Mouse (Mus musculus) layer of hippocampus, postnatal 25 days (tissue): ENCODE results near the gene Clec18a. TPM values are rescaled to one million over a fixed set of nuclear protein-coding genes. Genes with fewer than 3 reads are reported as not detected.

Experiments used
- microRNA-seq, 2 experiments: library from miRNA; unstranded; fragments of <30 nt; microRNA quantifications; one replicate each; pipeline ENCODE4 v1.2.0; 2021
- total RNA-seq, 2 experiments: library from RNA; stranded (reverse); gene quantifications; 2 replicates each; pipeline ENCODE4 v1.2.3; 2021

Gene Clec18a
- total RNA-seq, 2 experiments from 2014 or later = 1.5 to 1.8 TPM

Small RNA genes lying within 50 kb of the gene (microRNA-seq; reads per million reads assigned to microRNA genes)
- gene Gm24103 = 0 reads per million in 2 experiments
- 1.1 to 3.0 reads per million in 2 experiments for gene Mir3473d

Other genes starting within 250 kb of the Clec18a start
- 10 to 100 TPM; 61.1 to 64.0 TPM for gene Cog4, start 245.8 kb downstream of the Clec18a start, total RNA-seq
- gene Sf3b3, start 245.6 kb downstream of the Clec18a start, total RNA-seq = 10 to 100 TPM; 68.1 to 68.6 TPM
- 10 to 100 TPM; 20.9 to 23.1 TPM for gene Fuk, start 189.9 kb downstream of the Clec18a start, total RNA-seq
- 100 to 1,000 TPM in 1 of 2 experiments, 10 to 100 TPM in 1; 95.8 to 101 TPM for gene St3gal2, start 172.5 kb downstream of the Clec18a start, total RNA-seq
- 10 to 100 TPM; 26.4 to 32.6 TPM for gene Ddx19a, start 94.6 kb downstream of the Clec18a start, total RNA-seq
- gene Ddx19b, start 60.7 kb downstream of the Clec18a start, total RNA-seq = 10 to 100 TPM; 20.4 to 22.2 TPM
- gene Aars, start 59.3 kb downstream of the Clec18a start, total RNA-seq = 10 to 100 TPM; 79.5 to 85.2 TPM
- gene Exosc6, start 36.1 kb downstream of the Clec18a start, total RNA-seq = not detected
- 10 to 100 TPM; 27.2 to 31.4 TPM for gene Pdpr, start 2.2 kb upstream of the Clec18a start, total RNA-seq
- gene Glg1, start 166.8 kb upstream of the Clec18a start, total RNA-seq = 100 to 1,000 TPM; 141 to 143 TPM
- 10 to 100 TPM; 20.2 TPM for gene Rfwd3, start 207.8 kb upstream of the Clec18a start, total RNA-seq
- under 1 TPM; 0.17 to 0.59 TPM for gene Mlkl, start 245.8 kb upstream of the Clec18a start, total RNA-seq